ENCODE assay signal across 8 mouse cellular contexts in the genomic region with DNA sequence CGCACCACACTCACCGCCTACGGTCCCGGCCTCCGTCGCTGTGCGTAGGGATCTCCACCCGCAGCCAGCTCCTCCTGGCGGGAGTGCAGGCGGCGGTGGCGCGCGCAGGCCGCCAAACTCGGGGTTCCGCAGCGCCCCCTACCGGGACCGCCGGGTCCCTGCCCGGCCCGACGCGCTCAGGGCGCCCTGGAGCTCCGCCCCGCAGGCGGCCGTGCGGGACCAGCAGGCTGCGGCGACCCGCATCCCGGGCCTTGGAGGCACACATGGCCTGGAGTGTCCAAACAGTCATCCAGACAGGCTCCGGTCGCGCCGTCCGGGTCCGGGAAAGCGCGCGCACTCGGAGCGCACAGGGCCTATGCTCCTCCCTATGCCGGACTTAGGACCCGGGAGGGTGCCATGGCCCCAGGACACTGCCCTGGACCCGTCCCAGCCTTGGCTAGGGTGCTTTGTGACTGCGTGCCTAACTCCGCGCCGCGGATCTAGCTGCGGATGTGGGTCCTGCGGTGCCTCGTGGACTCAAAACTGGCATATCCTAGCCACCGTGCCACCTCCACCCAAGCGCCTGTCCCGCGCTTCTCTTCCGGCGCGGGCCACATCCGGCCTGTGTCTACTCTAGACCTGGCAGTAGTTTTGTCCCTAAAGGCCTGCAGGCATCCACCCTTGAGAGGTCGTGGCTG. TPM values are rescaled to one million over a fixed set of nuclear protein-coding genes. Genes with fewer than 3 reads are reported as not detected.
DNase-seq lines count a peak whose midpoint lies in the region; ATAC-seq lines count a peak whose summit lies in the region.

No protein-coding gene starts in this region.

- H3K9me3 ChIP-seq in hindbrain, embryonic 11.5 days (ENCODE audit: control insufficient read depth, low read length): no peaks in the 10 kb centered on the region

- peak overlapping the region; percentile 67 for H3K4me3 ChIP-seq in hindbrain, embryonic 11.5 days (ENCODE audit: low read depth, low read length)

- peak overlapping the region; percentile 1; the same call in 1 of the 2 replicates for H3K27ac ChIP-seq in hindbrain, embryonic 11.5 days (ENCODE audit: low read depth, low read length)

- WGBS in hindbrain, embryonic 11.5 days: 1% methylated on average over 47 of the region's 66 CpGs

- H3K4me1 ChIP-seq in hindbrain, embryonic 11.5 days (replicated peaks; ENCODE audit: control insufficient read depth, insufficient read depth, low read length): peaks cover 14% of the 10 kb centered on the region

- H3K4me2 ChIP-seq in hindbrain, embryonic 11.5 days (replicated peaks; ENCODE audit: low read depth, low read length): peak overlapping the region; percentile 94

- H3K36me3 ChIP-seq in hindbrain, embryonic 11.5 days (ENCODE audit: control insufficient read depth, insufficient read depth, low read length): no peaks in the 10 kb centered on the region

- H3K9ac ChIP-seq in hindbrain, embryonic 11.5 days (ENCODE audit: low read depth, low read length): peak overlapping the region; percentile 84

- no peaks in the 10 kb centered on the region for H3K27me3 ChIP-seq in hindbrain, embryonic 11.5 days (ENCODE audit: control insufficient read depth, insufficient read depth, low read length)

- peak; percentile 87 for ATAC-seq in frontal cortex, adult (ENCODE audit: low TSS enrichment)
- ATAC-seq in hindbrain, embryonic 11.5 days (ENCODE audit: low FRiP score): peak; percentile 80

- peak; percentile 62 for DNase-seq in MN1 (ENCODE audit: low spot score)
- DNase-seq in cerebellum, adult 8-10 months: peak; percentile 88
- DNase-seq in hindbrain, embryonic 11.5 days (ENCODE audit: low spot score): peak; percentile 96
- DNase-seq in layer of hippocampus, postnatal 25 days (ENCODE audit: extremely low spot score in 1 of 2, low spot score in 1 of 2): peak; percentile 91 to 92
- DNase-seq in lung, postnatal 14 days: peak; percentile 83
- peak; percentile 88 for DNase-seq in ovary, postnatal 36 days (ENCODE audit: low spot score)
- peak; percentile 86 for DNase-seq in thymus, postnatal 25 days

RNA-seq across cellular contexts. Expression of a gene that starts 3.0 kb away (rescaled TPM):
- polyA plus RNA-seq in hindbrain, embryonic 11.5 days (2014; fragmentation: Nextera tagmentation; extraction: Ambion mirVana): 40.3 and 44.1 TPM in 2 replicates
- 10 to 100 TPM; 15.4 to 16.3 TPM for total RNA-seq in layer of hippocampus, postnatal 25 days (2021)

Comparison
In these comparisons a context has a peak if more than half of its experiments do, and no peak if none do; other contexts are left out.
1. Peak in every context shown above with its lines: DNase-seq, ATAC-seq, H3K4me3 ChIP-seq and H3K27ac ChIP-seq.